Mouse (Mus musculus) kidney, adult 2 months (tissue): ENCODE measurements at regions not wholly inside any gene's neighbourhood (a gene's known extent, or its start where the extent isn't known, plus 50 kb on each side); places are given as distances from the start of the nearest gene placed in this dataset.

Source experiments
- CTCF ChIP-seq: fragments of 200-500 bp; conservative IDR thresholded peaks from 2 replicates; pipeline ENCODE4 v1.5.1; 2011; ENCODE audit warnings: low read depth, mild to moderate bottlenecking, control low read depth, low read length, moderate library complexity, mixed read lengths; ENCODE audit not compliant: insufficient read depth, insufficient read length
- POLR2A ChIP-seq: fragments of 200-500 bp; IDR thresholded peaks from one replicate; pipeline ENCODE4 v1.6.1; 2011; ENCODE audit warnings: low read depth, low read length, control low read depth

- TF ChIP-seq POLR2A, result no peak
- TF ChIP-seq CTCF, result no peak
These were observed 235.2 kb upstream of the Hnrnpa3 start for GRCm38 (mm10) chr2:75423872-75424271.
